Mouse (Mus musculus) liver, embryonic 16.5 days (tissue): ENCODE measurements around the gene Gm14412. TPM values are rescaled to one million over a fixed set of nuclear protein-coding genes. Genes with fewer than 3 reads are reported as not detected.
"Not testable (repeated sequence)": the region's sequence is repeated elsewhere in the genome, so short reads cannot be mapped to it uniquely, and the experiment has no call there.

Experiments used
- ATAC-seq: fragments of 200-750 bp; cut with Nextera tagmentation; 2 replicates; pipeline ENCODE4 v1.8.0; 2017; ENCODE audit warnings: low read depth, mild to moderate bottlenecking, moderate number of reproducible peaks, moderate library complexity
- H3K27ac ChIP-seq: fragments of 300-500 bp; sonication (generic); 2 replicates; pipeline ENCODE4 v1.5.1; 2014; ENCODE audit warnings: mild to moderate bottlenecking, low read length
- H3K27me3 ChIP-seq: fragments of 300-500 bp; sonication (generic); 2 replicates; pipeline ENCODE4 v1.6.1; 2014; ENCODE audit warnings: low read depth, low read length, mixed read lengths; ENCODE audit not compliant: control insufficient read depth, insufficient read depth
- H3K36me3 ChIP-seq: fragments of 300-500 bp; sonication (generic); 2 replicates; pipeline ENCODE4 v1.6.1; 2014; ENCODE audit warnings: mild to moderate bottlenecking; ENCODE audit not compliant: control insufficient read depth, insufficient read depth
- H3K4me1 ChIP-seq: fragments of 300-500 bp; sonication (generic); 2 replicates; pipeline ENCODE4 v1.6.1; 2014; ENCODE audit warnings: low read depth, low read length, mixed read lengths; ENCODE audit not compliant: control insufficient read depth
- H3K4me2 ChIP-seq: fragments of 300-500 bp; sonication (generic); 2 replicates; pipeline ENCODE4 v1.6.1; 2014; ENCODE audit warnings: low read depth, low read length, mixed read lengths
- H3K4me3 ChIP-seq: fragments of 300-500 bp; sonication (generic); 2 replicates; pipeline ENCODE4 v1.5.1; 2014; ENCODE audit warnings: low read depth, mild to moderate bottlenecking, low read length
- H3K9ac ChIP-seq: fragments of 300-500 bp; sonication (generic); 2 replicates; pipeline ENCODE4 v1.6.1; 2014; ENCODE audit warnings: low read depth, low read length
- H3K9me3 ChIP-seq: fragments of 300-500 bp; sonication (generic); replicated peaks from 2 replicates; pipeline ENCODE4 v1.6.1; 2016; ENCODE audit warnings: low read length; ENCODE audit not compliant: control insufficient read depth
- WGBS: fragments of 180-500 bp; shearing (Covaris S2); extraction: QIAGEN DNeasy Blood & Tissue Kit; methylation state at CpG from one replicate; pipeline ENCODE4 v1.1.7; 2014; ENCODE audit not compliant: insufficient replicate concordance; 5-methylcytosine and 5-hydroxymethylcytosine counted together
- polyA plus RNA-seq: library from polyadenylated mRNA; unstranded; fragments of >200 nt; fragmentation: Nextera tagmentation; extraction: Ambion mirVana; gene quantifications from 2 replicates; pipeline ENCODE4 v1.2.1, GENCODE M21; 2015

The Gm14412 gene
- polyA plus RNA-seq: 0.08 TPM in 1 of 2 replicates, not detected in the other

DNA sequence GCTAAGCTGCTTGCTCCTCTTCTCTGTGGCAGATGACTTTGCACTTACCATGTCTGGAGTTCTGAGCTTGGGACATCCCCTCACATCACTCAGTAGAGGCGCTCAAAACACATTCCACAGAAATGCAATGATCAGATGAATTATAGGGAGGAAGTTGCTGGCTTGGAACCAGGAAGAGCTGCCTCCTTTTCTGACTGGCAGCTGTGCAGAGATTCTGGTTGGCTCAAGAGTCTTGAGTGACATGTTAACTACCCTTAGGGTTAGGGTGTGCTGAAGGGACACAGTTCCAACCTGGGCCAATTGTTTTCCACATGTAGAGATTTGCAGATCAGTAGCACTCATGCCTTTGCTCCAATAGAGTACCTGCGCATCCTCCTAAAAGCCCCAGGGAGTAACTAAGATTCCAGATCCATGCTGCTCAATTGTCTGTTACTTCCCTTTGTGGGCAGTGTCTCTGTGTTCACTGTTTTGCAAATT is at the start of gene Gm14412:
Gene Gm14412 (minus strand): TSS at position 51 of the 477 bp plus-strand sequence.
- H3K9ac ChIP-seq, H3K4me3 ChIP-seq, H3K27me3 ChIP-seq, H3K27ac ChIP-seq, ATAC-seq, H3K4me2 ChIP-seq, H3K9me3 ChIP-seq, H3K36me3 ChIP-seq, H3K4me1 ChIP-seq: not testable (repeated sequence)
- 65% methylated on average over 2 of the region's 2 CpGs for WGBS

DNA sequence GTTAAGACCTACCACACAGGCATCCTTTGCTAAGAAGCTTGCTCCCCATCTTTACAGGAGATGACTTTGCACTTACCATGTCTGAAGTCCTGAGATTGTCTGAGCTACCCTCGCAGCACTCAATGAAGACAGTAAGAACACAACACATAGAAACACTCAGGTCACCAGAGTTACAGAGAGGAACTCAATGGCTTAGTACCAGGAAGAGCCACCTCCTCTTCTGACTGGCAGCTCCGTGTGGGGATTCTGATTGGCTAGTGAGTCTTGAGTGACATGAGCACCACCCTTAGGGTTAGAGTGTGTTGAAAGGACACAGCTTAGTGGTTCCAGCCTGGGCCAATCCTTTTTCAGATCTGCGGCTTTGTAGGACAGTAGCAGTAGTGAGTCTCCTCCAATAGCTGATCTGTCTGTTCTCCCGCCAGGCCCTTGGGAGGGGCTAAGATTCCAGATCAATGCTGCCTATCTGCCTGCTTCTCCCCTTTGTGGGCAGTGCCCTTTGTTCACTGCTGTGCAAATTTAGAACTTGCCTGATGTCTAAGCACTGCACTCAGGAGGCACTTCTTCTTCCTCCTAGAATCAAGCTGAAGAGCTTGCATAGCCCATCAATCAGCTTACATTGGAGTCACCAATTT is 5.7 kb upstream of the Gm14412 start:
- not testable (repeated sequence) for H3K4me3 ChIP-seq, H3K36me3 ChIP-seq, H3K4me2 ChIP-seq, ATAC-seq, H3K9me3 ChIP-seq, H3K4me1 ChIP-seq, H3K27me3 ChIP-seq, H3K9ac ChIP-seq, H3K27ac ChIP-seq
- WGBS: 48% methylated on average over 4 of the region's 4 CpGs

DNA sequence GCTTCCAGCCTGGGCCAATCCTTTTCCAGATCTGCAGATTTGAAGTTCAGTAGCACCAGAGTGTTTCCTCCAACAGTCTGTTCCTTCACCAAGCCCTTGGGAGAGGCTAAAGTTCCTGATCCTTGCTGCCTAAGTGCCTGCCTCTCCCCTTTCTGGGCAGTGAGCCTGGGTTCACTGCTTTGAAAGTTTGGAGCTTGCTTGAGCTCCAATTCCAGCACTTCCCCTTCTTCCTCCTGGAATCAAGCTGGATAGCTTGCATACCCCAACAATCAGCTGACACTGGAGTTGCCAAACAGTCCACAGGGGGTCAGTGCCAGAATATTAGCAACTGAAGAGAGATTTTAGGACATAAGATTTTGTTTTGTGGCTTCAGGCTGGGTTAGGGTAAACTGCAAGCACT is 2.7 kb downstream of the Gm14412 start:
- not testable (repeated sequence) for H3K27ac ChIP-seq, H3K4me3 ChIP-seq, H3K27me3 ChIP-seq, H3K9ac ChIP-seq, H3K36me3 ChIP-seq, H3K4me1 ChIP-seq, H3K9me3 ChIP-seq, H3K4me2 ChIP-seq, ATAC-seq

DNA sequence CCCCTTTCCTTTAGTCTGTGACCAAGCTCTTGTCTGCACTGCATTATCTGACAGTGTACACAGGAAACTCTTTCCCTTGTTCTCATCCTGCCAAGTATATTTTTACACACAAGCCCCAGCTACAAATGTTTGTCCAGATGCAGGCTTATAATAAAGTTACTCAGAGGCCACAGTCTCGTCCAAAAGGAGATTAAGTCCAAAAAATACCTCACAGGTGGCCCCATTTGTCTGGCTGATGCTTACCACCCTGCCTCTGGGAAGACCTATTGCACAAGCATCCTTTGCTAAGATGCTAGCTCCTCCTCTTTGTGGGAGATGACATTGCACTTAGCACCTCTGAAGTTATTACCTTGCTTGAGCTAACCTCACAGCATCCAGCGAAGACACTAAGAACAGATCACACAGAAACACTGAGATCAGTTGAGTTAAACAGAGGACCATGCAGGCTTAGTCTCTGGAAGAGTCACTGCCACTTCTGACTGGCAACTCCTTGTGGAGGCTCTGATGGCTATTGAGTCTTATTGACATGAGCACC is 3.3 kb downstream of the Gm14412 start:
- not testable (repeated sequence) for H3K4me2 ChIP-seq, H3K27me3 ChIP-seq, ATAC-seq, H3K9me3 ChIP-seq, H3K9ac ChIP-seq, H3K4me1 ChIP-seq, H3K4me3 ChIP-seq, H3K27ac ChIP-seq, H3K36me3 ChIP-seq
- 40% methylated on average over 2 of the region's 2 CpGs for WGBS

DNA sequence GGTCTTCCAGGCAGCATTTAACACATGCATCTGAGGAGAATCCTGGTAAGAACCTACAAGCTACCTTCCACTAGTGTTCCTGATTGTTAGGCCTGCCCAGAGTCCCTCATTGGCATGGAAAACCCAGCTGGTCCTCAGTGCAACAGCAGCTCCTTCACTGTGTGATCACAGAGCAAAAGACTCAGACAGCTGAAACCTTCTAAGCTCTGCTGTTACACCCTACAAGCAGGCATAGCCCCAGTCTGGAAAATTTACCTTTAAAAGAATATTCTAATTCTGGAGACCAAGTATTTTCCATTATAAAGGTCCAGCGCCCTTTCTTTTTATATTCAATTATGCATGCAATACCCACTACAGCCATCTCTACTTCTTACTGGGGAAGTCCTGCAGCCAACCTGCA is 5.1 kb downstream of the Gm14412 start:
- Histone ChIP-seq H3K9me3 (no peaks in the 10 kb centered on the region; the same call in 1 of the 2 replicates), H3K4me1 (no peaks in the 10 kb centered on the region), H3K27ac (no peak overlapping the region), H3K36me3 (no peaks in the 10 kb centered on the region), H3K9ac (no peak overlapping the region), H3K27me3 (no peaks in the 10 kb centered on the region), H3K4me2 (no peak overlapping the region), H3K4me3 (no peak overlapping the region)
- 69% methylated on average over 1 of the region's 1 CpGs for WGBS
- no peak for ATAC-seq

DNA sequence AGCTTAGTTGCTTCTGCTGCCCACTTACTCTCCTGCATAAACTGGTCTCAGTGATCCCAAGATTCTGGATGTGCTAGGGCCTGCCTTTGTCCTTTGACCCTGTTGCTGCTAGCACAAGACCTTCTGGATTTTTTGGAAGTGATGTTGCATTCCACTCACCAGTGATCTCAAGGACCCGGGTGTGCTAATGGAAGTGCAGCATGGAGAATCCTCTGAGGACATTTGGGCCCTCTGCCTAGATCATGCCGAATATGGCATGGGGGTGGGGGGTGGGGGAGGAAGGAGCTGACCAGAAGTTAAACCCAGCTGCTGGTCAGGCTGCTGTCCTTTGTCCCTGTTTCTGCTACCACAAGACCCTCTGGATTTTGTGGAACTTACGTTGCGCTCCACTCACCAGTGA is 14.5 kb downstream of the Gm14412 start:
- H3K27ac ChIP-seq, H3K27me3 ChIP-seq, ATAC-seq, H3K4me3 ChIP-seq, H3K4me1 ChIP-seq, H3K4me2 ChIP-seq, H3K9me3 ChIP-seq, H3K36me3 ChIP-seq, H3K9ac ChIP-seq: not testable (repeated sequence)
- WGBS: 75% methylated on average over 4 of the region's 4 CpGs

DNA sequence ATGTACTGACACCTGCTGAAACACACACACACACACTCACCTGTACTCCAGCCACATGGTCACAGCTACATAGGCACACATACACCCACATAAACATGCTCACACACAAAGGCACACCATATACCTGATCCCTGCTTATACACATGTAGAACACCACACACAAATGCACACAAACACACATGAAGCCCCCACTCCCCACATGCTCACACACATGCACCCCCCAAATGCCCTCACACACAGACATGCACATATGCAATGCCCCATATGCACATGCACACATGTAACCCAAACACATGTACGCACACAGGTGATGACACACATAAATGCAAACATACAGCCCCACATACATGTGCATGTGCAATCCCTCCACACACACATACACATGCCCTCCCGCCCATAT is 19.1 kb downstream of the Gm14412 start:
- not testable (repeated sequence) for H3K36me3 ChIP-seq, ATAC-seq, H3K4me2 ChIP-seq, H3K27ac ChIP-seq, H3K9me3 ChIP-seq, H3K27me3 ChIP-seq, H3K4me1 ChIP-seq, H3K9ac ChIP-seq, H3K4me3 ChIP-seq
- no CpG with 5 or more reads among the region's 2 CpGs for WGBS

DNA sequence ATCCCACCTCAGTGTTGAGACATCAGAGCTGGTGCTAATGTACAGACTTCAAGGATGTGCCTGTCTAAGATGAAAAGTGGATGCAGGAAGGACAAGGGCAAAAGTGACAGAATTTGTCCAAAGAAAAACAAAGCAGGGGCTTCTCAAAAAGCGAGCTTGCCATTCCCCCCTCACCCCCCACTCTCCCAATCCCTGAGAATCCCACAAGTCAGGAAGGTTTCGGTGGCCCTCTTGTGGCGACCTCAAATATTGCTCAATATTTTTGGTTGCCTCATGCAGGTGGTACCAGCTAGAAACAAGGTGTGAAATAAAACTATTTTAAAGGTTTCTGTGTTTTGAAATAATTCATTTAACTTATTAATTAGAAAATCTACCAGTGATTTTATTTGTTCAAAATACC is 40.4 kb downstream of the Gm14412 start:
- not testable (repeated sequence) for H3K4me1 ChIP-seq, H3K27me3 ChIP-seq, H3K4me3 ChIP-seq, ATAC-seq, H3K9ac ChIP-seq, H3K4me2 ChIP-seq, H3K9me3 ChIP-seq, H3K36me3 ChIP-seq, H3K27ac ChIP-seq
- WGBS: 12% methylated on average over 3 of the region's 3 CpGs

DNA sequence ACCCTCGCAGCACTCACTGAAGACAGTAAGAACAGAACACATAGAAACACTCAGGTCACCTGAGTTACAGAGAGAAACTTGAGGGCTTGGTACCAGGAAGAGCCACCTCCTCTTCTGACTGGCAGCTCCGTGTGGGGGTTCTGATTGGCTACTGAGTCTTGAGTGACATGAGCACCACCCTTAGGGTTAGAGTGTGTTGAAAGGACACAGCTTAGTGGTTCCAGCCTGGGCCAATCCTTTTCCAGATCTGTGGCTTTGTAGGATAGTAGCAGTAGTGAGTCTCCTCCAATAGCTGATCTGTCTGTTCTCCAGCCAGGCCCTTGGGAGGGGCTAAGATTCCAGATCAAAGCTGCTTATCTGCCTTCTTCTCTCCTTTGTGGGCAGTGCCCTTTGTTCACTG is 46.4 kb downstream of the Gm14412 start:
- not testable (repeated sequence) for H3K9ac ChIP-seq, H3K4me2 ChIP-seq
- 62% methylated on average over 1 of the region's 2 CpGs for WGBS

More for the DNA sequence above, 46.4 kb downstream of the Gm14412 start:
- not testable (repeated sequence) for H3K27ac ChIP-seq, H3K4me1 ChIP-seq, H3K4me3 ChIP-seq, ATAC-seq, H3K27me3 ChIP-seq, H3K9me3 ChIP-seq, H3K36me3 ChIP-seq
